Mouse (Mus musculus) bone marrow, adult 2 months (tissue): ENCODE results near the gene Mum1l1.

ENCODE experiments used
- CTCF ChIP-seq: fragments of 200-500 bp; IDR thresholded peaks from 2 replicates; pipeline ENCODE4 v1.5.1; 2011; ENCODE audit warnings: low read length, control low read depth; ENCODE audit not compliant: control insufficient read depth, insufficient read depth
- POLR2A ChIP-seq: fragments of 200-500 bp; IDR thresholded peaks from 2 replicates; pipeline ENCODE4 v1.6.1; 2011; ENCODE audit warnings: low read depth, mild to moderate bottlenecking, control low read depth, low read length, borderline replicate concordance; ENCODE audit not compliant: control insufficient read depth

GRCm38 (mm10) chrX:139217776-139218175 is 7.9 kb downstream of the Mum1l1 start:
- TF ChIP-seq POLR2A (no peak), CTCF (no peak)
